Mouse (Mus musculus) adrenal gland, postnatal 0 days (tissue): ENCODE measurements around the gene Eif2s3y. TPM values are rescaled to one million over a fixed set of nuclear protein-coding genes. Genes with fewer than 3 reads are reported as not detected.

ENCODE experiments used
- microRNA-seq: library from miRNA; unstranded; fragments of <30 nt; microRNA quantifications from one replicate; pipeline ENCODE4, GENCODE M21; 2016; ENCODE audit warnings: borderline replicate concordance; ENCODE audit not compliant: insufficient number of aligned reads
- polyA plus RNA-seq: library from polyadenylated mRNA; unstranded; fragments of >200 nt; fragmentation: Nextera tagmentation; extraction: Ambion mirVana; gene quantifications from 2 replicates; pipeline ENCODE4 v1.2.1, GENCODE M21; 2015

Eif2s3y gene
- polyA plus RNA-seq, result 0.17 TPM in 1 of 2 replicates, not detected in the other

GRCm38 (mm10) chrY:1009882-1010751 is at the start of gene Eif2s3y:
Gene Eif2s3y (plus strand): TSS chrY:1010543.

Small RNAs within 50 kb of the gene (microRNA-seq; reads per million reads assigned to microRNA genes)
- gene Gm47281, result not detected

Other genes starting within 250 kb of the Eif2s3y start
- gene Zfy1, start 213.1 kb upstream of the Eif2s3y start, polyA plus RNA-seq, result not detected in 2 replicates
- gene Uba1y, start 191.9 kb upstream of the Eif2s3y start, polyA plus RNA-seq, result not detected in 2 replicates
- not detected in 2 replicates for gene Kdm5d, start 112.8 kb upstream of the Eif2s3y start, polyA plus RNA-seq
- gene Uty, start 235.2 kb downstream of the Eif2s3y start, polyA plus RNA-seq, result not detected in 2 replicates